Mouse (Mus musculus): ENCODE measurements around the gene Brk1. TPM values are rescaled to one million over a fixed set of nuclear protein-coding genes. Genes with fewer than 3 reads are reported as not detected.

Gene Brk1
- polyA plus RNA-seq, 1 experiment from 2014 or later = 220 TPM

DNA sequence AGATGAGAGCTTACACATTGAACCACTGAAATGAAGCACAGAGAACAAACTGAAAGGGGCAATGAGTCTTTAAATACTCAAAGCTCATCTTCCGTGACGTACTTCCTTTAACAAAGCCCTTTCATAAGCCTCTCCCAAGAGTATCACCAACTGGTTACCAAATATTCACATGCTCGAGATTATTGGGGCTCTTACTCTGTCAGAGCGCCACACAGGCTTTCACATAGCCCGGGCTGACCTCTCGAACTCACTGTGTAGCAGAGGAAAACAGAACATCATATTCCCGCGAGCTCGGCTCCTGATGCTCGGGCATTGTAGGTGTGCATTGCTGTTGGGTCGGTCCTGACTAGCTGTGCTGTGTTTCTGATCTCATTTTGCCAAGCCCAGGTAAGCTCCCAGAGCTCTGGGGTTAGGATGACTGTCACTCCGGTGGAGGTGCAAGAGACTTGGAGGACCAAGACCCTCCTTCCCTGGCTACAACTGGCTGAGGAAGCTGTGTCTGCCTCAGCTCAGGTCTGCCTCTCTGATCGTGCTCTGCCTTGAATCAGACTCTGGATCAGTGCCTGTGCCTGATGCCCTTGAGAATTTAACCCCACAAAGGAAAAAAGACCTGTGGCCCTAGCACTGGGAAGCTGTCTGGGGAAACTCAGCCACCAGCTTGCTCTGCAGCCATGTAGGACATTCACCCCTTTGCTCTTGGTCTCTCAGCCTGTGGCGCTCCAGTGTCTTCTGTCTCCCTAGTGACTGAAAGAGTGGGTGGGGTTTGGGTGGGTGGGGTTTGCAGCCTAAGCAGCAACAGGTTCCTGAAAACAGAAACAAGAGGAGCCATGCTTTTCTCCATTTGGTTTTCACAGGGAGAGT, 56.1 kb downstream of the Brk1 start:
- WGBS = 76% methylated on average over 14 of the region's 14 CpGs
- Histone ChIP-seq H3K4me2 (ENCODE audit: low read depth) (no peak overlapping the region), H3K9ac (ENCODE audit: low read length) (no peak overlapping the region)

DNA sequence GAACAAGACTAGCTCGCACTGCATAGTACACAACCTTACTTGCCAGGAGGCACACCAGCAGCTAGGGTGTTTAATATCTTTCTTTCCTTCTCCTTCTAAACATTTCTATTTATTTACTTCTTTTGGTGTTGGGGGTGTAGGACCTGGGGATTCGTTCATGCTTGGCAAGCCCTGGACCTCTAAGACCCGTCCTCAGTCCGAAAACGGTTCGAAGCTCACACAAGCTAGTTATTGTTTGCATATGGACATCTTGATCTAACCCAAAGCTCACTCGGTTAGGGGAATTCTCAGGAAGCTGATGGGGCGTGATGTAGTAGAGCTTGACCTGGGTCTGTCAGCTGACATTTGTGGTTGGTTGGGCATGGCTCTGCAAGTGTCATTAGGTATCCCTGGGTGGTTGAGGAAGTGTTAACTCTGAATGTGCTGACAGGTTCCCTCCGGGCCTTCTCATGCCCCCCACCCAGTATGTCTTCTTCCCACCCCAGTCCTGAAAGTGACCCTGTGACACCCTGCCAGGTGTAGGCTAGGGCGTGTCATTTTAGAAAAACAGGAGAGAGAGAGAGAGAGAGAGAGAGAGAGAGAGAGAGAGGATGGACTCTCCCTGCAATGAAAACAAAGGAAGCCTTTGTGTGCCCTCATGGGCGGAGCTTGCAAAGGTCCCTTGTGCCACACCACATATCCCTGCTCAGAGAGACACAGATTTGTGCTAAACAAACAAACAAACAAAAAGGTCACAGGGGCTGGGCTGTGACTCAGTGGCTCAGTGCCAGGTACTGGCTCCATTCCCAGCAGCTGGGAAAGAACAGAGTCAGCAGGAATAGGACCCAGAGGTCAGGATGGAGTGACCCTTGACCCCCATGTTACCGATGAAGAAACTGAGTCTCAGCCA, 57.0 kb downstream of the Brk1 start:
- no peak overlapping the region for H3K9ac ChIP-seq (ENCODE audit: low read length)
- no peak overlapping the region for H3K4me2 ChIP-seq (ENCODE audit: low read depth)
- no peaks in the 10 kb centered on the region for H3K36me3 ChIP-seq (ENCODE audit: control insufficient read depth, insufficient read depth, low read length)
- 52% methylated on average over 12 of the region's 12 CpGs for WGBS
- H3K27ac ChIP-seq (ENCODE audit: low read depth, low read length) = no peak overlapping the region
- ATAC-seq (ENCODE audit: insufficient read depth, low FRiP score, low TSS enrichment) = no peak
- no peaks in the 10 kb centered on the region for H3K27me3 ChIP-seq (ENCODE audit: control insufficient read depth, insufficient read depth, low read length)
- no peak overlapping the region for H3K4me3 ChIP-seq (ENCODE audit: low read depth, low read length)
- DNase-seq (ENCODE audit: low spot score) = no peak
- H3K4me1 ChIP-seq (ENCODE audit: control insufficient read depth, insufficient read depth, low read length) = no peaks in the 10 kb centered on the region
- H3K9me3 ChIP-seq (ENCODE audit: control insufficient read depth, low read length) = no peaks in the 10 kb centered on the region

More for the DNA sequence above, 56.1 kb downstream of the Brk1 start:
- ATAC-seq (ENCODE audit: insufficient read depth, low FRiP score, low TSS enrichment) = no peak
- H3K9me3 ChIP-seq (ENCODE audit: control insufficient read depth, low read length) = no peaks in the 10 kb centered on the region
- H3K4me3 ChIP-seq (ENCODE audit: low read depth, low read length) = no peak overlapping the region
- H3K4me1 ChIP-seq (ENCODE audit: control insufficient read depth, insufficient read depth, low read length) = no peaks in the 10 kb centered on the region
- no peak for DNase-seq (ENCODE audit: low spot score)
- H3K36me3 ChIP-seq (ENCODE audit: control insufficient read depth, insufficient read depth, low read length) = no peaks in the 10 kb centered on the region
- no peak overlapping the region for H3K27ac ChIP-seq (ENCODE audit: low read depth, low read length)
- no peaks in the 10 kb centered on the region for H3K27me3 ChIP-seq (ENCODE audit: control insufficient read depth, insufficient read depth, low read length)

DNA sequence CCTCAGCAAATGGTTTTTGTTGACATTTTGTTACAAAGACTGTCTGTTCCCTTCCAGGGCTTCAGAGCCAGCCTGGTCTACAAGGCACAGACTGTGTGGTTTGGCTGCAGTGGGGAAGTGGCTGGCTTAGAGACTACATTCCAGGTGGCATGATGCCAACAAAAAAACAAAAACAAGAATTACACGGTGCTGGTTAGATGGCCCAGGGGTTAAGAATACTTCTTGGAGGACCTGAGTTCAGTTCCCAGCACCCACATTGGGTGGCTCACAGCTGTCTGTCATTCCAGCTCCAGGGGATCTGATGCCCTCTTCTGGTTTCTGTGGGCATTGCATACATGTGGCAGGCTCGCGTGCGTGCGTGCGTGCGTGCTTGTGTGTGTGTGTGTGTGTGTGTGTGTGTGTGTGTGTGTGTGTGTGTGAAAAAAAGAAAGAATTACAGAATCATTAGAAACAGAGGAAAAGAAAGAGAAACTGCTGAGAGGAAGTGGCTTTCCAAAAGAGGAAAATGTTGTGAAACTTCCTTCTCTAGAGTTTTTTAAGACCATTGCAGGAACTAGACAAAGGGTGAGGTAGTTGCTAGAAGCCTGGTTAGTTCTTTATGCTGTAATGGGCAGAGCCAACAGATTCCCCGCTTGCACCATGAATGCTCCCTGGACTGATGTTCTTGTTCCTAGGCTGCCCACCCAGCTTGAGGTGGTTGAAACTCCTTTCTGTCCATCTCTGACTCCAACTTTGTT, 58.6 kb downstream of the Brk1 start:
- Histone ChIP-seq H3K36me3 (ENCODE audit: control insufficient read depth, insufficient read depth, low read length) (no peaks in the 10 kb centered on the region), H3K4me3 (ENCODE audit: low read depth, low read length) (no peak overlapping the region), H3K27me3 (ENCODE audit: control insufficient read depth, insufficient read depth, low read length) (no peaks in the 10 kb centered on the region), H3K4me1 (ENCODE audit: control insufficient read depth, insufficient read depth, low read length) (no peaks in the 10 kb centered on the region), H3K9ac (ENCODE audit: low read length) (no peak overlapping the region), H3K27ac (ENCODE audit: low read depth, low read length) (no peak overlapping the region), H3K4me2 (ENCODE audit: low read depth) (no peak overlapping the region), H3K9me3 (ENCODE audit: control insufficient read depth, low read length) (no peaks in the 10 kb centered on the region)
- WGBS = 94% methylated on average over 8 of the region's 8 CpGs
- ATAC-seq (ENCODE audit: insufficient read depth, low FRiP score, low TSS enrichment) (no peak), DNase-seq (ENCODE audit: low spot score) (no peak)

DNA sequence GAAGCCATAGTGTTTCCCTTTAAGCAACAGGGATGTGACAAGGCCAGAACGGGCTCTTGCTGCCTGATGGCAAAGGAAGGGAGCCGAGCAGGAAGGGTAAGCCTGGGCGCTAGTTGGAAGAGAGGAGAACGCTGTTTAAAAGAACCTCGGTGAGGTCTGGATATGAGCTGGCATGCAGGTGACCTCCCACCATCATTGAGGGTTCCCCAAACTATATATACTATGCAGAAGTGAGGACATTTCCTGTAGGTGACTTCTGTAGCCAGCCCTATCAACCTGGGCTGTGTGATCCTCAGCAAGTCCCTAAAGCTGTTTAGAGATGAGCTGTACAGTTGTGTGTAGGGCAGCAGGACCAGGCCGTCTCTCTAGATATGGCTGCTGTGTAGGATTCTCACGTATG, 59.7 kb downstream of the Brk1 start:
- 0 out of 2 replicates have a peak, but pooled peaks cover 2% of the 10 kb centered on the region for H3K4me1 ChIP-seq (ENCODE audit: control insufficient read depth, insufficient read depth, low read length)
- no peak for DNase-seq (ENCODE audit: low spot score)
- no peaks in the 10 kb centered on the region for H3K27me3 ChIP-seq (ENCODE audit: control insufficient read depth, insufficient read depth, low read length)
- no peak overlapping the region for H3K4me3 ChIP-seq (ENCODE audit: low read depth, low read length)
- WGBS = 85% methylated on average over 7 of the region's 7 CpGs
- H3K9me3 ChIP-seq (ENCODE audit: control insufficient read depth, low read length) = no peaks in the 10 kb centered on the region
- no peak overlapping the region for H3K4me2 ChIP-seq (ENCODE audit: low read depth)
- no peak for ATAC-seq (ENCODE audit: insufficient read depth, low FRiP score, low TSS enrichment)
- H3K9ac ChIP-seq (ENCODE audit: low read length) = no peak overlapping the region
- H3K36me3 ChIP-seq (ENCODE audit: control insufficient read depth, insufficient read depth, low read length) = no peaks in the 10 kb centered on the region
- no peak overlapping the region for H3K27ac ChIP-seq (ENCODE audit: low read depth, low read length)

Other genes starting within 250 kb of the Brk1 start
- 56.3 and 60.7 TPM in 2 replicates for gene Tada3, start 226.9 kb upstream of the Brk1 start, polyA plus RNA-seq (2014; fragmentation: Nextera tagmentation; extraction: Ambion mirVana)
- gene Arpc4, start 226.7 kb upstream of the Brk1 start, polyA plus RNA-seq (2014; fragmentation: Nextera tagmentation; extraction: Ambion mirVana) = 202 and 215 TPM in 2 replicates
- gene Ttll3, start 215.5 kb upstream of the Brk1 start, polyA plus RNA-seq (2014; fragmentation: Nextera tagmentation; extraction: Ambion mirVana) = 3.4 and 4.3 TPM in 2 replicates
- 27.7 and 27.9 TPM in 2 replicates for gene Rpusd3, start 185.4 kb upstream of the Brk1 start, polyA plus RNA-seq (2014; fragmentation: Nextera tagmentation; extraction: Ambion mirVana)
- gene Cidec, start 169.0 kb upstream of the Brk1 start, polyA plus RNA-seq (2014; fragmentation: Nextera tagmentation; extraction: Ambion mirVana) = 0.19 TPM in 1 of 2 replicates, not detected in the other
- 74.7 and 75.9 TPM in 2 replicates for gene Jagn1, start 162.2 kb upstream of the Brk1 start, polyA plus RNA-seq (2014; fragmentation: Nextera tagmentation; extraction: Ambion mirVana)
- 0.77 and 0.78 TPM in 2 replicates for gene Il17re, start 146.3 kb upstream of the Brk1 start, polyA plus RNA-seq (2014; fragmentation: Nextera tagmentation; extraction: Ambion mirVana)
- gene Il17rc, start 133.3 kb upstream of the Brk1 start, polyA plus RNA-seq (2014; fragmentation: Nextera tagmentation; extraction: Ambion mirVana) = 3.2 and 3.4 TPM in 2 replicates
- gene Creld1, start 121.5 kb upstream of the Brk1 start, polyA plus RNA-seq (2014; fragmentation: Nextera tagmentation; extraction: Ambion mirVana) = 33.6 and 41.1 TPM in 2 replicates
- gene Prrt3, start 102.8 kb upstream of the Brk1 start, polyA plus RNA-seq (2014; fragmentation: Nextera tagmentation; extraction: Ambion mirVana) = 0.91 and 0.94 TPM in 2 replicates
- gene Emc3, start 73.1 kb upstream of the Brk1 start, polyA plus RNA-seq (2014; fragmentation: Nextera tagmentation; extraction: Ambion mirVana) = 82.4 and 89.4 TPM in 2 replicates
- 13.6 and 15.7 TPM in 2 replicates for gene Fancd2, start 73.1 kb upstream of the Brk1 start, polyA plus RNA-seq (2014; fragmentation: Nextera tagmentation; extraction: Ambion mirVana)
- gene Fancd2os, start 4.1 kb upstream of the Brk1 start, polyA plus RNA-seq (2014; fragmentation: Nextera tagmentation; extraction: Ambion mirVana) = not detected in 2 replicates
- 64.9 and 68.2 TPM in 2 replicates for gene Vhl, start 19.2 kb downstream of the Brk1 start, polyA plus RNA-seq (2014; fragmentation: Nextera tagmentation; extraction: Ambion mirVana)
- gene Irak2, start 33.7 kb downstream of the Brk1 start, polyA plus RNA-seq (2014; fragmentation: Nextera tagmentation; extraction: Ambion mirVana) = 2.4 and 2.6 TPM in 2 replicates
- gene Tatdn2, start 92.3 kb downstream of the Brk1 start, polyA plus RNA-seq (2014; fragmentation: Nextera tagmentation; extraction: Ambion mirVana) = 0.95 and 0.97 TPM in 2 replicates
- gene Ghrl, start 115.1 kb downstream of the Brk1 start, polyA plus RNA-seq (2014; fragmentation: Nextera tagmentation; extraction: Ambion mirVana) = 0.39 TPM in 1 of 2 replicates, not detected in the other
- 302 and 309 TPM in 2 replicates for gene Sec13, start 136.0 kb downstream of the Brk1 start, polyA plus RNA-seq (2014; fragmentation: Nextera tagmentation; extraction: Ambion mirVana)

Measured in neural tube, embryonic 11.5 days (tissue).